Mouse (Mus musculus) central nervous system, embryonic 11.5 days (tissue): ENCODE results near the gene Zfp329. TPM values are rescaled to one million over a fixed set of nuclear protein-coding genes. Genes with fewer than 3 reads are reported as not detected.

Source experiments
- polyA plus RNA-seq: library from polyadenylated mRNA; depleted of rRNA; stranded (reverse); fragments of >200 nt; gene quantifications from 2 replicates; pipeline ENCODE4 v1.2.3, GENCODE M21; 2012; rRNA removed

Gene Zfp329
- 22.0 and 24.9 TPM in 2 replicates for polyA plus RNA-seq

GRCm38 (mm10) chr7:12818521-12819295 lies at the start of gene Zfp329:
Zfp329 (minus strand) TSS chr7:12818858.

GRCm38 (mm10) chr7:12834162-12835120 lies 15.8 kb upstream of the Zfp329 start, which contains the start of gene Zfp110:
Zfp110 (plus strand) TSS chr7:12834761.

GRCm38 (mm10) chr7:12802866-12803726 lies 15.6 kb downstream of the Zfp329 start, which contains the start of gene Zscan18:
Zscan18 (minus strand) TSS chr7:12803635.

Other genes starting within 250 kb of the Zfp329 start
- gene Vmn2r53, start 210.1 kb downstream of the Zfp329 start, polyA plus RNA-seq, result under 0.01 TPM in 2 replicates
- gene Vmn2r54, start 178.5 kb downstream of the Zfp329 start, polyA plus RNA-seq, result not detected in 2 replicates
- not detected in 2 replicates for gene Vmn2r55, start 133.9 kb downstream of the Zfp329 start, polyA plus RNA-seq
- not detected in 2 replicates for gene Vmn2r56, start 83.9 kb downstream of the Zfp329 start, polyA plus RNA-seq
- 12.9 and 14.8 TPM in 2 replicates for gene Zscan18, start 15.2 kb downstream of the Zfp329 start, polyA plus RNA-seq
- 12.5 and 13.9 TPM in 2 replicates for gene Zfp110, start 15.9 kb upstream of the Zfp329 start, polyA plus RNA-seq
- gene Zfp128, start 62.3 kb upstream of the Zfp329 start, polyA plus RNA-seq, result 4.3 and 6.6 TPM in 2 replicates
- gene Zscan22, start 79.0 kb upstream of the Zfp329 start, polyA plus RNA-seq, result 9.0 and 15.9 TPM in 2 replicates
- 1,933 and 2,968 TPM in 2 replicates for gene Rps5, start 103.4 kb upstream of the Zfp329 start, polyA plus RNA-seq
- 2.1 and 2.5 TPM in 2 replicates for gene Rnf225, start 108.6 kb upstream of the Zfp329 start, polyA plus RNA-seq
- gene Zfp324, start 147.0 kb upstream of the Zfp329 start, polyA plus RNA-seq, result 7.0 and 8.2 TPM in 2 replicates
- 11.3 and 12.6 TPM in 2 replicates for gene Zfp446, start 159.0 kb upstream of the Zfp329 start, polyA plus RNA-seq
- 0.17 and 0.23 TPM in 2 replicates for gene Slc27a5, start 179.3 kb upstream of the Zfp329 start, polyA plus RNA-seq
- gene Trim28, start 180.3 kb upstream of the Zfp329 start, polyA plus RNA-seq, result 677 and 777 TPM in 2 replicates
- gene Zbtb45, start 191.2 kb upstream of the Zfp329 start, polyA plus RNA-seq, result 25.8 and 30.1 TPM in 2 replicates
- 137 and 237 TPM in 2 replicates for gene Chmp2a, start 215.9 kb upstream of the Zfp329 start, polyA plus RNA-seq
- gene Ube2m, start 219.4 kb upstream of the Zfp329 start, polyA plus RNA-seq, result 152 and 259 TPM in 2 replicates
- 4.1 and 5.6 TPM in 2 replicates for gene Mzf1, start 235.9 kb upstream of the Zfp329 start, polyA plus RNA-seq